Mouse (Mus musculus): ENCODE measurements around the gene Chchd5. TPM values are rescaled to one million over a fixed set of nuclear protein-coding genes. Genes with fewer than 3 reads are reported as not detected.

The Chchd5 gene
- 17.8 and 20.4 TPM in 2 replicates for polyA plus RNA-seq (2012; rRNA removed)

DNA sequence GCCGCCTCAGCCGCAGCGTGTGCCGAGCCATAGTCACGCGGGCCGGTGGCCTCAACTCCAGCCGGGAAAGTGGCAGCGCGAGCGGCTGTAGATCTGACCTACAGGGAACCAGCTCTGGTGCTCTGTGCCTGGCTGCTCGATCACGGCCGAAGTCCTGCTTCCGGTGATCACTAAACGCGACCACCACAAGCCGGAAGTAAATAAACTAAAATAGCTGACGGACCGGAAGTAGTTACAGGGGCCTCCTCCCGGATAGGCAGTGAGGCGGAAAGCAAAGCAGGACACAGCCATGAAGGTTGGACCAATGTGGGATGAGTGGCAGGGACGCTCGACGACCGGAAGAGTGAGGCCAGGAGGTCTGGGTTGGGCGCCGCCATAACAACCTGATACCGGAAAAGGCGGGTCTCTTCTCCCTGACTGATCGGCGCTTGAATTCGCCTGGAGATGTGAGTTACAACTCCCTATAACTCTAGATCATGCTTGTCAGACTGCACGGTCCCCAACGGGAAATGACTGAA, at the start of gene Chchd5:
Gene Chchd5 (plus strand): TSS at position 289 of the 518 bp plus-strand sequence.
- Histone ChIP-seq H3K27ac (ENCODE audit: insufficient read depth, low read length) (peak within 1 kb of the TSS; percentile 92), H3K27me3 (ENCODE audit: control insufficient read depth, insufficient read depth, low read length) (no peaks in the 10 kb centered on the region), H3K4me1 (ENCODE audit: control insufficient read depth, insufficient read depth, insufficient read length) (peaks cover 10% of the 10 kb centered on the region; the same call in 1 of the 2 replicates), H3K4me3 (ENCODE audit: extremely low read depth, insufficient read depth, insufficient read length) (peak within 1 kb of the TSS; percentile 70), H3K36me3 (ENCODE audit: control insufficient read depth, insufficient read depth, low read length) (peaks cover 23% of the 10 kb centered on the region)
- peak; percentile 67 to 72 for DNase-seq (ENCODE audit: low read depth in 1 of 2, low spot score in 2 of 2)
- TF ChIP-seq CTCF (IDR thresholded peaks at IDR 0.05; ENCODE audit: extremely low read depth, insufficient read depth, insufficient read length, insufficient replicate concordance) (no peak), POLR2A (IDR thresholded peaks at IDR 0.05; ENCODE audit: low read depth, low read length) (peak; percentile 45)
- WGBS: under 1% methylated on average over 35 of the region's 35 CpGs

DNA sequence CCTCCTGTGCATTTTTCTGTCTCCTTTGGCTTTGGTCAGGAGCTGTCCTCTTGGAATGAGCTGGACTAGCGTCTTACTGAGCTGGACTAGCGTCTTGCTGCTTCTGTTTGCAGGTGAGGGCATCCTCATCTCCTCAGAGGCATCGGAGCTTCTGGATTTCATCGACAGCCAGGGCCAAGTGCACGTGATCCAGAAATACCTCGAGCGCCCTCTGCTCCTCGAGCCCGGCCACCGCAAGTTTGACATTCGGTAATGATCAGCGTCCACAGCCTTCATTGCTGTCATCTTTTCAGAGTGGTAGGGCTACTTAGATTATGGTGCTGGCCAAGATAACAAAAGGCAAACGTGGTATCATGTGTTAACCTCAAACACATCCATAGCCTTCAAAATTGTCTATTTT, 48.4 kb upstream of the Chchd5 start:
- H3K27me3 ChIP-seq (ENCODE audit: control insufficient read depth, insufficient read depth, low read length): no peaks in the 10 kb centered on the region
- no peak overlapping the region for H3K27ac ChIP-seq (ENCODE audit: insufficient read depth, low read length)
- H3K4me1 ChIP-seq (ENCODE audit: control insufficient read depth, insufficient read depth, insufficient read length): no peaks in the 10 kb centered on the region
- DNase-seq (ENCODE audit: low read depth in 1 of 2, low spot score in 2 of 2): no peak
- 86% methylated on average over 13 of the region's 13 CpGs for WGBS
- H3K36me3 ChIP-seq (ENCODE audit: control insufficient read depth, insufficient read depth, low read length): no peaks in the 10 kb centered on the region; the same call in 1 of the 2 replicates
- H3K4me3 ChIP-seq (ENCODE audit: extremely low read depth, insufficient read depth, insufficient read length): no peak overlapping the region
- TF ChIP-seq POLR2A (IDR thresholded peaks at IDR 0.05; ENCODE audit: low read depth, low read length): no peak

DNA sequence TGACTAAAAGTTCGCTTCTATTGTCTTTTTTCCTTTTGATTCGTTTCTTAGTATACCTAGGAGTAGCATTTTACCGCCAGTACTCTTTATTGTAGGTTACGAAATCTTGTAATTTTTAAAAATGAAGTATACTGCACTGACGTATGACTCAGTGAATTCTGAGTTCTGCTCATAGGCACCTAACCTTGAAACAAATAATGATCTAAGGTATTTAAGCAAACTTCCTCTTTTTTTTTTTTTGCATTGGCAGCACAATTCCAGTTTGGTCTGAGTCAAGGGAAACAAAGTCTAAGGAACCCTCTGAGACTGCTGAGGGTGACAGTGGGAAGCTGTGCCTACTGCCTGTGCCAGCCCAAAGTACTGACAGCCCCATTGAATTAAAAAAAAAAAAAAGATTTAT, 46.0 kb upstream of the Chchd5 start:
- WGBS: 86% methylated on average over 5 of the region's 5 CpGs
- H3K27ac ChIP-seq (ENCODE audit: insufficient read depth, low read length): no peak overlapping the region
- DNase-seq (ENCODE audit: low read depth in 1 of 2, low spot score in 2 of 2): no peak
- TF ChIP-seq POLR2A (IDR thresholded peaks at IDR 0.05; ENCODE audit: low read depth, low read length): no peak
- TF ChIP-seq CTCF (IDR thresholded peaks at IDR 0.05; ENCODE audit: extremely low read depth, insufficient read depth, insufficient read length, insufficient replicate concordance): no peak
- no peak overlapping the region for H3K4me3 ChIP-seq (ENCODE audit: extremely low read depth, insufficient read depth, insufficient read length)
- H3K36me3 ChIP-seq (ENCODE audit: control insufficient read depth, insufficient read depth, low read length): no peaks in the 10 kb centered on the region
- no peaks in the 10 kb centered on the region for H3K4me1 ChIP-seq (ENCODE audit: control insufficient read depth, insufficient read depth, insufficient read length)
- no peaks in the 10 kb centered on the region for H3K27me3 ChIP-seq (ENCODE audit: control insufficient read depth, insufficient read depth, low read length)

DNA sequence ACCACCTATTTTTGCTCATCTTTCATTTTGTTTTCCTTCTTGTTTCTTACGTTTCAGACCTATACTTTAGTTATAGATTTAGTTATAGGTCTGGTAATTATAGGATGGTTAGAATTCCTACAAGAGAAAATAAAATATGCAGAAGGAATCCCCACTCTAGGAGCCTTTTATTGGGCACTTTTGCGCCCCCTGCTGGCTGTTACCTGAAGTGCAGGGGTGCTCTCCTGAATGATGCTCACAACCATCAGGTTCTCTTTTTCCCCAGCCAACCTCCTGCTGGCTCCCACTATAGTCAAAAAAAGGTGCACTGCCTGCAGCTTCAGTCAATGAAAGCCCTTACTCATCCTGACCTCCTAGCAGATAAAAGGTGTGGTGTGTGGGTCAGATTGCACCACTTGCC, 44.5 kb upstream of the Chchd5 start:
- TF ChIP-seq POLR2A (IDR thresholded peaks at IDR 0.05; ENCODE audit: low read depth, low read length): no peak
- peak; percentile 46; the same call in 1 of the 2 replicates for TF ChIP-seq CTCF (IDR thresholded peaks at IDR 0.05; ENCODE audit: extremely low read depth, insufficient read depth, insufficient read length, insufficient replicate concordance)
- no peak for DNase-seq (ENCODE audit: low read depth in 1 of 2, low spot score in 2 of 2)
- 66% methylated on average over 2 of the region's 2 CpGs for WGBS

DNA sequence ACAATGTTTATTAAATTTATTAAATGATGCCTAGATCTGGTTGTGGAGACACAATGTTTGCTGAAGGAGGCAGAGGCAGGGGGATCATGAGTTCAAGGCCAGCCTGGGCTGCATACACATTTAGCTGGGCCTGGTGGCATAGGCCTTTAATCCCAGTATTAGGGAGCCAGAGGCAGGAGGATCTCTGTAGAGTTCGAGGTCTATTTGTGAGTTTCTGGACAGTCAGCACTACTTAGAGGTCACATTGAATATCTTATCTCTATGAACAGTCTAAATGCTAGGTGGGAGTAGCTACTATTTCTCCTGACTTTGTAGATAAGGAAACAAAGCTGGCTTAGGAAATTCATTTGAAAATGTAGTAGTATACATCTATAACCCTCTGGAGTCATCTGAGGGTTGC, 42.0 kb upstream of the Chchd5 start:
- no peak for DNase-seq (ENCODE audit: low read depth in 1 of 2, low spot score in 2 of 2)
- Histone ChIP-seq H3K27ac (ENCODE audit: insufficient read depth, low read length) (no peak overlapping the region), H3K27me3 (ENCODE audit: control insufficient read depth, insufficient read depth, low read length) (no peaks in the 10 kb centered on the region), H3K36me3 (ENCODE audit: control insufficient read depth, insufficient read depth, low read length) (no peaks in the 10 kb centered on the region), H3K4me3 (ENCODE audit: extremely low read depth, insufficient read depth, insufficient read length) (no peak overlapping the region), H3K4me1 (ENCODE audit: control insufficient read depth, insufficient read depth, insufficient read length) (no peaks in the 10 kb centered on the region)
- WGBS: 80% methylated on average over 1 of the region's 1 CpGs
- no peak for TF ChIP-seq POLR2A (IDR thresholded peaks at IDR 0.05; ENCODE audit: low read depth, low read length)
- no peak for TF ChIP-seq CTCF (IDR thresholded peaks at IDR 0.05; ENCODE audit: extremely low read depth, insufficient read depth, insufficient read length, insufficient replicate concordance)

More for the DNA sequence above, 44.5 kb upstream of the Chchd5 start:
- H3K36me3 ChIP-seq (ENCODE audit: control insufficient read depth, insufficient read depth, low read length): no peaks in the 10 kb centered on the region
- no peak overlapping the region for H3K4me3 ChIP-seq (ENCODE audit: extremely low read depth, insufficient read depth, insufficient read length)
- no peak overlapping the region for H3K27ac ChIP-seq (ENCODE audit: insufficient read depth, low read length)
- no peaks in the 10 kb centered on the region for H3K4me1 ChIP-seq (ENCODE audit: control insufficient read depth, insufficient read depth, insufficient read length)
- H3K27me3 ChIP-seq (ENCODE audit: control insufficient read depth, insufficient read depth, low read length): no peaks in the 10 kb centered on the region

DNA sequence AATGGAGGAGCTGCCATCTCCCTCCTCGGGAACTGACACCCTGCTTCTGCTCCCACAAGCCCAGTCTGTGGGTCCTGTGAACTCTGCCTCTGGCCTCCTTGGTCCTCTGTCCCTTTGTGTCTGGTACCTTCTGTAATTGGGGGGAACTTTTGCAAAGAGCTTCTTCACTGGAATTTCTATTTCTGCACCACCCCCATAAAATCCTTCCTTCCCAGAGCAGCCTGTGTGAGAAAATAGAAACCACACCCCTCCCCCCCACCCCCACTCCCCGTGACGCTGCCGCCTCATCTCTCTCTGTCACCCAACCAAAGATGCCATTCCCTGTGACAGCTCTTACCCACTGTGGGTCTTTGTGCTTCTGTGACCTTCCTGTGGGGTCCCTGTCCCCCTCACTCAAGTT, 39.1 kb upstream of the Chchd5 start:
- Histone ChIP-seq H3K27me3 (ENCODE audit: control insufficient read depth, insufficient read depth, low read length) (no peaks in the 10 kb centered on the region), H3K27ac (ENCODE audit: insufficient read depth, low read length) (no peak overlapping the region), H3K4me1 (ENCODE audit: control insufficient read depth, insufficient read depth, insufficient read length) (peaks cover 2% of the 10 kb centered on the region; the same call in 1 of the 2 replicates), H3K36me3 (ENCODE audit: control insufficient read depth, insufficient read depth, low read length) (0 out of 2 replicates have a peak, but pooled peaks cover 1% of the 10 kb centered on the region), H3K4me3 (ENCODE audit: extremely low read depth, insufficient read depth, insufficient read length) (no peak overlapping the region)
- no peak for DNase-seq (ENCODE audit: low read depth in 1 of 2, low spot score in 2 of 2)
- TF ChIP-seq CTCF (IDR thresholded peaks at IDR 0.05; ENCODE audit: extremely low read depth, insufficient read depth, insufficient read length, insufficient replicate concordance): no peak
- TF ChIP-seq POLR2A (IDR thresholded peaks at IDR 0.05; ENCODE audit: low read depth, low read length): no peak
- WGBS: 84% methylated on average over 4 of the region's 4 CpGs

DNA sequence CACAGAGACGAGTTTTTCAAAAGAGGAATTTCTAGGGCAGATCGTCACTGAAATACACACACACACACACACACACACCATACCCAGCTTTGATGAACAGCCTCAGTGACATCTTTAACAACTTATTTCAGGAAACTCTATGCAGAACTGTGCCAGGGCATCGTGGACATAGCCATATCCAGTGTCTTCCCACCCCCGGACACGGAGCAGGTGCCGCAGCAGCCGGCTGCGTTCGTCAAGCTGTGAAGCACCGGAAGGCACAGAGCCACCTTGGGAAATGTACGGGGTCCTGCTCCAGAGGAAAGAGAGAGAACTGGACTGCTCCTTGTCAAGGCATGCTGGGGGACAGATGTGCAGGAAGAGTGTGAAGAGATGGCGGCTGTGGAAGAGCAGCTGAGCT, 36.7 kb upstream of the Chchd5 start:
- peaks cover 2% of the 10 kb centered on the region; the same call in 1 of the 2 replicates for H3K4me1 ChIP-seq (ENCODE audit: control insufficient read depth, insufficient read depth, insufficient read length)
- H3K27me3 ChIP-seq (ENCODE audit: control insufficient read depth, insufficient read depth, low read length): no peaks in the 10 kb centered on the region
- WGBS: 91% methylated on average over 12 of the region's 12 CpGs
- H3K27ac ChIP-seq (ENCODE audit: insufficient read depth, low read length): no peak overlapping the region
- no peak for DNase-seq (ENCODE audit: low read depth in 1 of 2, low spot score in 2 of 2)
- H3K4me3 ChIP-seq (ENCODE audit: extremely low read depth, insufficient read depth, insufficient read length): no peak overlapping the region
- TF ChIP-seq CTCF (IDR thresholded peaks at IDR 0.05; ENCODE audit: extremely low read depth, insufficient read depth, insufficient read length, insufficient replicate concordance): no peak
- no peak for TF ChIP-seq POLR2A (IDR thresholded peaks at IDR 0.05; ENCODE audit: low read depth, low read length)
- H3K36me3 ChIP-seq (ENCODE audit: control insufficient read depth, insufficient read depth, low read length): 0 out of 2 replicates have a peak, but pooled peaks cover 1% of the 10 kb centered on the region
